Mouse (Mus musculus): ENCODE measurements around the gene Cd274. TPM values are rescaled to one million over a fixed set of nuclear protein-coding genes. Genes with fewer than 3 reads are reported as not detected.

The Cd274 gene
- polyA plus RNA-seq, 3 experiments from 2014 or later = 34.8 to 58.6 (median 47.4) TPM

GRCm38 (mm10) chr19:29365105-29365504 lies 2.1 kb upstream of the Cd274 start:
- peak; percentile 10 for ATAC-seq

- ATAC-seq = no peak
Measured at GRCm38 (mm10) chr19:29366226-29366968, 858 bp upstream of the Cd274 start.

GRCm38 (mm10) chr19:29368041-29368440 lies 786 bp downstream of the Cd274 start:
- no peak for ATAC-seq

GRCm38 (mm10) chr19:29368671-29369309 lies 1.5 kb downstream of the Cd274 start:
- ATAC-seq = no peak

- ATAC-seq = no peak
Measured at GRCm38 (mm10) chr19:29370112-29370511, 2.9 kb downstream of the Cd274 start.

GRCm38 (mm10) chr19:29370545-29371283 lies 3.5 kb downstream of the Cd274 start:
- no peak for ATAC-seq

- ATAC-seq = peak; percentile 23
Measured at GRCm38 (mm10) chr19:29371284-29372081, 4.2 kb downstream of the Cd274 start.

- no peak for ATAC-seq
Measured at GRCm38 (mm10) chr19:29372138-29372537, 4.9 kb downstream of the Cd274 start.

- no peak for ATAC-seq
Measured at GRCm38 (mm10) chr19:29372621-29373020, 5.4 kb downstream of the Cd274 start.

- ATAC-seq = no peak
Measured at GRCm38 (mm10) chr19:29373438-29373837, 6.2 kb downstream of the Cd274 start.

GRCm38 (mm10) chr19:29374947-29375346 lies 7.7 kb downstream of the Cd274 start:
- no peak for ATAC-seq

GRCm38 (mm10) chr19:29376382-29376781 lies 9.1 kb downstream of the Cd274 start:
- no peak for ATAC-seq

GRCm38 (mm10) chr19:29379839-29380603 lies 12.8 kb downstream of the Cd274 start:
- no peak for ATAC-seq

GRCm38 (mm10) chr19:29383368-29383767 lies 16.1 kb downstream of the Cd274 start:
- no peak for ATAC-seq

GRCm38 (mm10) chr19:29384412-29384811 lies 17.2 kb downstream of the Cd274 start:
- no peak for ATAC-seq

- no peak for ATAC-seq
Measured at GRCm38 (mm10) chr19:29384994-29385393, 17.7 kb downstream of the Cd274 start.

- ATAC-seq = no peak
Measured at GRCm38 (mm10) chr19:29385822-29386221, 18.6 kb downstream of the Cd274 start.

- ATAC-seq = no peak
Measured at GRCm38 (mm10) chr19:29388818-29389217, 21.6 kb downstream of the Cd274 start.

GRCm38 (mm10) chr19:29390483-29390882 lies 23.2 kb downstream of the Cd274 start:
- no peak for ATAC-seq

GRCm38 (mm10) chr19:29391279-29391678 lies 24.0 kb downstream of the Cd274 start:
- ATAC-seq = peak; percentile 61

- ATAC-seq = no peak
Measured at GRCm38 (mm10) chr19:29393333-29393732, 26.1 kb downstream of the Cd274 start.

GRCm38 (mm10) chr19:29394721-29395120 lies 27.5 kb downstream of the Cd274 start:
- no peak for ATAC-seq

All from inflammation-experienced regulatory T-cells, adult 6 months (primary cell).